Mouse (Mus musculus) embryonic facial prominence, embryonic 11.5 days (tissue): ENCODE data around the gene Lce1f. TPM values are rescaled to one million over a fixed set of nuclear protein-coding genes. Genes with fewer than 3 reads are reported as not detected.

Experiments
- ATAC-seq: fragments of 200-750 bp; cut with Nextera tagmentation; replicated peaks from 2 replicates; pipeline ENCODE4 v1.8.0; 2017; ENCODE audit warnings: low read depth; ENCODE audit not compliant: insufficient number of reproducible peaks, low FRiP score, low TSS enrichment
- DNase-seq: peaks from one replicate; pipeline ENCODE4 v3.0.0-alpha.2; 2015; ENCODE audit warnings: low spot score
- H3K27ac ChIP-seq: fragments of 300-500 bp; sonication (generic); replicated peaks from 2 replicates; pipeline ENCODE4 v1.5.1; 2014; ENCODE audit warnings: mild to moderate bottlenecking, low read depth, low read length, control low read depth
- H3K27me3 ChIP-seq: fragments of 300-500 bp; sonication (generic); 2 replicates; pipeline ENCODE4 v1.6.1; 2014; ENCODE audit warnings: mild to moderate bottlenecking, low read length, moderate library complexity, mixed read lengths; ENCODE audit not compliant: control insufficient read depth, insufficient read depth
- H3K36me3 ChIP-seq: fragments of 300-500 bp; sonication (generic); replicated peaks from 2 replicates; pipeline ENCODE4 v1.6.1; 2014; ENCODE audit warnings: low read depth, mild to moderate bottlenecking, low read length, moderate library complexity, mixed read lengths; ENCODE audit not compliant: control insufficient read depth, insufficient read depth
- H3K4me1 ChIP-seq: fragments of 300-500 bp; sonication (generic); 2 replicates; pipeline ENCODE4 v1.6.1; 2014; ENCODE audit warnings: low read length, mixed read lengths; ENCODE audit not compliant: control insufficient read depth, insufficient read depth
- H3K4me2 ChIP-seq: fragments of 300-500 bp; sonication (generic); 2 replicates; pipeline ENCODE4 v1.6.1; 2014; ENCODE audit warnings: low read depth, mild to moderate bottlenecking, control low read depth, low read length, moderate library complexity
- H3K4me3 ChIP-seq: fragments of 300-500 bp; sonication (generic); 2 replicates; pipeline ENCODE4 v1.5.1; 2014; ENCODE audit warnings: low read depth, low read length, control low read depth
- H3K9ac ChIP-seq: fragments of 300-500 bp; sonication (generic); replicated peaks from 2 replicates; pipeline ENCODE4 v1.6.1; 2014; ENCODE audit warnings: mild to moderate bottlenecking, control low read depth, low read length
- H3K9me3 ChIP-seq: fragments of 300-500 bp; sonication (generic); replicated peaks from 2 replicates; pipeline ENCODE4 v1.6.1; 2016; ENCODE audit warnings: mild to moderate bottlenecking, low read length, inconsistent platforms, mixed read lengths; ENCODE audit not compliant: control insufficient read depth
- WGBS: fragments of 180-500 bp; shearing (Covaris S2); extraction: QIAGEN DNeasy Blood & Tissue Kit; methylation state at CpG from one replicate; pipeline ENCODE4 v1.1.7; 2014; 5-methylcytosine and 5-hydroxymethylcytosine counted together
- polyA plus RNA-seq: library from polyadenylated mRNA; unstranded; fragments of >200 nt; fragmentation: Nextera tagmentation; extraction: Ambion mirVana; gene quantifications from 2 replicates; pipeline ENCODE4 v1.2.1, GENCODE M21; 2014

The Lce1f gene
- polyA plus RNA-seq, result not detected in 2 replicates

- no peak within 1 kb of the TSS for H3K4me2 ChIP-seq
- no peak for ATAC-seq
These were observed at the start of gene Lce1f for GRCm38 (mm10) chr3:92720250-92720649. TSS of gene Lce1f (minus strand) at chr3:92720350.

GRCm38 (mm10) chr3:92764965-92765364, 44.8 kb upstream of the Lce1f start, which contains the start of gene Lce1h:
TSS of gene Lce1h (minus strand) at chr3:92765065.
- ATAC-seq (no peak), DNase-seq (no peak)
- H3K9me3 ChIP-seq, result no peaks in the 10 kb centered on the region
- no peak within 1 kb of the TSS for H3K9ac ChIP-seq
- no peak within 1 kb of the TSS for H3K4me2 ChIP-seq
- H3K27ac ChIP-seq, result no peak within 1 kb of the TSS
- no peaks in the 10 kb centered on the region for H3K27me3 ChIP-seq
- 87% methylated on average over 1 of the region's 1 CpGs for WGBS
- H3K4me3 ChIP-seq, result no peak within 1 kb of the TSS
- H3K4me1 ChIP-seq, result no peaks in the 10 kb centered on the region
- H3K36me3 ChIP-seq, result no peaks in the 10 kb centered on the region

More at GRCm38 (mm10) chr3:92720250-92720649, at the start of gene Lce1f:
- Histone ChIP-seq H3K4me1 (no peaks in the 10 kb centered on the region), H3K9me3 (no peaks in the 10 kb centered on the region), H3K36me3 (no peaks in the 10 kb centered on the region), H3K27ac (no peak within 1 kb of the TSS), H3K27me3 (no peaks in the 10 kb centered on the region), H3K4me3 (no peak within 1 kb of the TSS), H3K9ac (no peak within 1 kb of the TSS)
- DNase-seq, result no peak
- WGBS, result 77% methylated on average over 3 of the region's 3 CpGs

- no peaks in the 10 kb centered on the region for H3K36me3 ChIP-seq
- no peak overlapping the region for H3K4me3 ChIP-seq
- no peaks in the 10 kb centered on the region for H3K4me1 ChIP-seq
- 39% methylated on average over 3 of the region's 3 CpGs for WGBS
- H3K27me3 ChIP-seq, result no peaks in the 10 kb centered on the region
- H3K9me3 ChIP-seq, result no peaks in the 10 kb centered on the region
- ATAC-seq (no peak), DNase-seq (peak; percentile 6)
- no peak overlapping the region for H3K9ac ChIP-seq
- no peak overlapping the region for H3K27ac ChIP-seq
- H3K4me2 ChIP-seq, result no peak overlapping the region
These were observed 33.0 kb upstream of the Lce1f start for GRCm38 (mm10) chr3:92753197-92753596.

- ATAC-seq (no peak), DNase-seq (no peak)
- Histone ChIP-seq H3K9ac (no peak within 1 kb of the TSS), H3K36me3 (no peaks in the 10 kb centered on the region), H3K4me2 (no peak within 1 kb of the TSS), H3K27ac (no peak within 1 kb of the TSS), H3K27me3 (no peaks in the 10 kb centered on the region), H3K9me3 (no peaks in the 10 kb centered on the region), H3K4me3 (no peak within 1 kb of the TSS), H3K4me1 (no peaks in the 10 kb centered on the region)
- 94% methylated on average over 1 of the region's 1 CpGs for WGBS
These were observed 32.1 kb upstream of the Lce1f start, which contains the start of gene Lce1g for GRCm38 (mm10) chr3:92752238-92752637. TSS of gene Lce1g (minus strand) at chr3:92752338.

GRCm38 (mm10) chr3:92738996-92739395, 18.8 kb upstream of the Lce1f start, which contains the start of gene Gm38119:
TSS of gene Gm38119 (minus strand) at chr3:92739096.
- no peak within 1 kb of the TSS for H3K4me3 ChIP-seq
- H3K4me1 ChIP-seq, result no peaks in the 10 kb centered on the region
- WGBS, result 78% methylated on average over 1 of the region's 1 CpGs
- H3K9me3 ChIP-seq, result no peaks in the 10 kb centered on the region
- no peak within 1 kb of the TSS for H3K27ac ChIP-seq
- H3K4me2 ChIP-seq, result no peak within 1 kb of the TSS
- H3K9ac ChIP-seq, result no peak within 1 kb of the TSS
- H3K27me3 ChIP-seq, result no peaks in the 10 kb centered on the region
- DNase-seq (no peak), ATAC-seq (no peak)
- H3K36me3 ChIP-seq, result no peaks in the 10 kb centered on the region

- Histone ChIP-seq H3K36me3 (no peaks in the 10 kb centered on the region), H3K9me3 (no peaks in the 10 kb centered on the region), H3K27me3 (no peaks in the 10 kb centered on the region), H3K4me3 (no peak overlapping the region), H3K9ac (no peak overlapping the region), H3K4me2 (no peak overlapping the region), H3K27ac (no peak overlapping the region), H3K4me1 (no peaks in the 10 kb centered on the region)
- DNase-seq, result no peak
- whole genome bisulfite sequencing, result 81% methylated on average over 5 of the region's 5 CpGs
- ATAC-seq, result no peak
These were observed 2.5 kb upstream of the Lce1f start for GRCm38 (mm10) chr3:92722631-92723030.

- no peaks in the 10 kb centered on the region for H3K9me3 ChIP-seq
- H3K27me3 ChIP-seq, result no peaks in the 10 kb centered on the region
- no peak overlapping the region for H3K4me2 ChIP-seq
- DNase-seq, result no peak
- H3K27ac ChIP-seq, result no peak overlapping the region
- no peak overlapping the region for H3K4me3 ChIP-seq
- no peaks in the 10 kb centered on the region for H3K4me1 ChIP-seq
- ATAC-seq, result no peak
- no peak overlapping the region for H3K9ac ChIP-seq
- H3K36me3 ChIP-seq, result no peaks in the 10 kb centered on the region
These were observed 5.0 kb downstream of the Lce1f start for GRCm38 (mm10) chr3:92715122-92715521.

- Histone ChIP-seq H3K4me2 (no peak within 1 kb of the TSS), H3K27ac (no peak within 1 kb of the TSS), H3K4me3 (no peak within 1 kb of the TSS), H3K36me3 (no peaks in the 10 kb centered on the region), H3K9me3 (no peaks in the 10 kb centered on the region), H3K27me3 (no peaks in the 10 kb centered on the region), H3K9ac (no peak within 1 kb of the TSS), H3K4me1 (no peaks in the 10 kb centered on the region)
- DNase-seq (no peak), ATAC-seq (no peak)
- WGBS, result 84% methylated on average over 2 of the region's 2 CpGs
These were observed 11.2 kb downstream of the Lce1f start, which contains the start of gene Lce1e for GRCm38 (mm10) chr3:92708974-92709373. TSS of gene Lce1e (minus strand) at chr3:92709074.
